Mouse (Mus musculus): ENCODE measurements around the gene Ssbp3.
A peak's percentile ranks its signal among the peaks of the same experiment; 100 is the strongest.

Gene Ssbp3

GRCm38 (mm10) chr4:106905898-106906297 is 4.6 kb upstream of the Ssbp3 start:
- no peak for DNase-seq (ENCODE audit: extremely low read depth, low read depth, low spot score)

GRCm38 (mm10) chr4:106907701-106908425 is 2.6 kb upstream of the Ssbp3 start:
- DNase-seq (ENCODE audit: extremely low read depth, low read depth, low spot score): no peak

- DNase-seq (ENCODE audit: extremely low read depth, low read depth, low spot score): no peak
Observed at GRCm38 (mm10) chr4:106908426-106908809, 2.1 kb upstream of the Ssbp3 start.

DNA sequence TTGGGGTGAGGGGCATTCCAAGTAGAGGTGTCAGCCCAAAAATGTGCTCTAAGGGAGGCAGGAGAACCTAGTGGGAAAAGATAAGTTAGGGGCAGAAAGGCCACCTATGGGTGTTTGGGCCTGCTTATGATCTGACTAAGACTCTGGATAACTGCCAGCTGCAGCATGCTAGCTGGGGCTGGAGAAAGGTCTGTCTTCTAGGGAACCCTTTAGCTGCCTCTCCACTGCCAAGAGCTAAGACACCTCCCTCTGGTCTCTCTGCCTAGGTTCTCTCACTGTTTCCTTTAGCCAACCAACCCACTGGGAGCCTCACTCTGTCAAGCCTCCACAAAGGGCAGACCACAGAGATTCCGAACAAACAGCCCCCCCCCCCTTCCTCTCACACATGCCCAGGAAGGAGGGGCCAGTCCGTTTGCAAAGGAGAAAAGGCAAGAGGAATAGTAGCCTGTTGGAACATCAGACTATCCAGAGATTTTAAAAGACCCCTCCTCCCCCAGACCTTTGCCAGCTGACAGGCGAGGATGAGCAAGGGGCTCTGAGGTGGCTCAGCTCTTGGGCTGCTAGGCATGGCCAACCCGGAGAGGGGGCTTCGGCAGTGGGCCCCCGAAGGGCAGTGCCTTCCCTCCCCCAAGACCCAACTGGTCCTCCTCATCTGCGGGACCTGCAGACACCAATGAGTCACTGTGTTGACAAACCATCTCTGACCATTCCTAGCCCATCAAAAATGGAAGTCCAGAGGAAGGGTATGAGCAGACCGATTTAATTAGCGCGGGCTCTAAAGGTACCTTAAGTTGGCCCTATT is 1.4 kb upstream of the Ssbp3 start:
- no peak for DNase-seq (ENCODE audit: extremely low read depth, low read depth, low spot score)

DNA sequence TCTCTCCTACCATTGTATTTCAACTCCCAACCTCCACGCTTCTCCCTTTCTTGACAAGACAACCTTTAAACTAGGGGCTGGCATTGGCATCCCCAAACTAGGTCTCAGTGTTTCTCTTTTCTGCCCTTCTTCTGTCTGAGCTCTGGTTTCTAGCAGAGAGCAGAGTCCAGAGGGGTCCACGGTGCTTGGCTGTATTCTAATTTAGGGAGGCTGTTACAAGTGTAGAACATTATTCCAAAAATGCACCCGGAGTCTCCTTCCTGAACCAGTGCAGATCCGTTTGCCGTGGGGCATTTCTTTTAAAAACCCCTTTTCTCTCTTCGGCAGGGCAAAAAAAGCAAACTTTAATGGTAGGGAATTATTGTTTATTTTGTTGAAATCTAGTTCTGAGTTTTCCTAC is 704 bp upstream of the Ssbp3 start:
- no peak for DNase-seq (ENCODE audit: extremely low read depth, low read depth, low spot score)

GRCm38 (mm10) chr4:106911246-106911801 is 823 bp downstream of the Ssbp3 start:
- DNase-seq (ENCODE audit: extremely low read depth, low read depth, low spot score): no peak

DNA sequence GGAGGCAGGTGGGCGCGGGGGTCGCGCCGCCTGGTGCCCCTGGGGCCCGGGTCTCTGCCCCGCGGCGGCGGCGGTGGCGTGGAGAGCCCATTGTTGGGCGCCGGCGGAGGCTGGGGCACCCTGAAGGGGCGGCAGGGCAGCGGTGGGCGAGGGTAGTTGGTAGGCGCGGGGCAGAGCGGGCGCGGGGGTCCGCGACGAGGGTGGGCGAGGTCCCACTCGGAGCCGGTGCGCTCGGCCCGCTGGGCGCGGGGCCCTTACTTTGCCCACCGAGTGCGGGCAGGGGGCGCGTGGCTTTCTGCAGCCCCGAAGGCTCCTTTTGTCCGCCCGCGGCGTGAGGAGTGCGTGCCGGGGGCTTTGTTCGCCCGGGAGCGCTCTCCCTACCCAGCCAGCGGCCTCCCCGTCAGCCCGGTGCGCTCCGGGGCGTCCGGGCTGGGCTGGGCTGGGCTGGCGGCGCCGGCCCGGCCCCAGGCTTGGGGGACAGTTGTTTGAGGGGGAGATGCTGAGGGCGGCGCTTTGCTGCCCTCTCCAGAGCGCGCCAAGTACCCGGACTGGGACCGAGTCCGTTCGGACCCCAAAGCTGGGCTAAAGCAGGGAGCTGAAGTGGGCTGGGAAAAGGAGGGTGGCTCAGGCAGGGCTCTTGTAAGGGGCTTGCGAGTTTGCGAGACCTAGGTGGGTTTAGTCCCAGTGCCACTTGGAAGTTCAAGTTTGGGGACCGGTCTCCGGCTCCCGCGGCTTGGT is 1.6 kb downstream of the Ssbp3 start:
- DNase-seq (ENCODE audit: extremely low read depth, low read depth, low spot score): no peak

- no peak for DNase-seq (ENCODE audit: extremely low read depth, low read depth, low spot score)
Observed at GRCm38 (mm10) chr4:106912689-106913041, 2.2 kb downstream of the Ssbp3 start.

- DNase-seq (ENCODE audit: extremely low read depth, low read depth, low spot score): no peak
Observed at GRCm38 (mm10) chr4:106913411-106914049, 3.0 kb downstream of the Ssbp3 start.

DNA sequence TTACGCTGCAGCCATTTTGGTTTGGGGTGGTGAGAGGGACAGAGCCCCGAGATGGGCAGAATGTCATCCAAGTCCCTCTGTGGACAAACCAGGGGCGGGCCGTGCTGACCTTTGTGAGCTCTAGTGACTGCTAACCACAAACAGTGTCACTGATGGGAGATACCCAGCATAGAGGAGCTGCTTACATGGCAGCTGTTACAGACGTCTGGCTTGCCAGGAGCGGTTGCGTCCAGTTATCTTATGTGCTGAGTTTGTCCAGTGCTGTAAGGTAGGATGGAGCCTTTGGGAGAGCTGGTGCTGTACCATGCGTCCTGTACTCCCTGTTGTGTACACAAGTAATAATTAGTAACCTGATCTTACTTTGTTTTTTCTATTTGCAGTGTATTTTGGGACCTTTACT is 4.8 kb downstream of the Ssbp3 start:
- DNase-seq (ENCODE audit: extremely low read depth, low read depth, low spot score): no peak

- no peak for DNase-seq (ENCODE audit: extremely low read depth, low read depth, low spot score)
Observed at GRCm38 (mm10) chr4:106918263-106918662, 7.8 kb downstream of the Ssbp3 start.

DNA sequence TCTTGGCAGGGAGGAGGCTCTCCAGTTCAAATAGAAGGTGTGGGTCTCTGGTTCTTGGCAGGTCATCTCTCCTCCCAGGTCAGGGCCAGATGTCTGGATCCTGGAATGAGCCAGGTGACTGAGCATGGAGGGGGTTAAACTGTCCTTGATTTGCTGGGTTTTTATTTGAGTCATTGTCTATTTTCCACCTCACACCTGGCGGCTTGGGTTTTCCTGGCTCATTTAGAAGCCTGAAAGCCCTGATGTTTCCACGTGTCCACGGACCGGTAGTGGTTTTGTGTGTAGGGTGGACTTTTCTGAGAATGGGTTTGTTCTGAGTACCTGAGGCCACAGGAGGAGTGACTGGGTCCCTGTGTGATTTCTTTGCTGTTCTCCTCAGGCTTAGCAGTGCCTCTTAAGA is 9.6 kb downstream of the Ssbp3 start:
- no peak for DNase-seq (ENCODE audit: extremely low read depth, low read depth, low spot score)

GRCm38 (mm10) chr4:106921375-106922336 is 11.2 kb downstream of the Ssbp3 start:
- DNase-seq (ENCODE audit: extremely low read depth, low read depth, low spot score): peak; percentile 58

DNA sequence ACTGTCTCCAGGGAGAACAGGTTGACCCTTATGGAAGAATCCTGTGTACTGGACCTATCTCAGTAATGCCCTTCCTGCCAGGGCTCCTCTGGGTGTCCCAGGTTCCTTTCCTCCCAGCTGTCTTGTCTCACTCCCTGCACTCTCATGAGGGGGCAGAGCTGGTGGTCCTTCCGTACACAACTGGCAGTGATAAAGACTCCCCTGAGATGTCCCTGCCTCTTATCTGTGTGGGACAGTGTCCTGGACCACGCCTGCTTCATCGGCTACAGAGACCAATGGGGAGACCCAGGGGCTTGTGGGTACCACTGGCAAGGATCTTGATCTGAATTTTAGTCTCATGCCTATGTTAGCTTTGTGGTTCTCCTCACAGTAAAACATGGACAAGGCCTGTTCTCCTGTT is 12.4 kb downstream of the Ssbp3 start:
- no peak for DNase-seq (ENCODE audit: extremely low read depth, low read depth, low spot score)

DNA sequence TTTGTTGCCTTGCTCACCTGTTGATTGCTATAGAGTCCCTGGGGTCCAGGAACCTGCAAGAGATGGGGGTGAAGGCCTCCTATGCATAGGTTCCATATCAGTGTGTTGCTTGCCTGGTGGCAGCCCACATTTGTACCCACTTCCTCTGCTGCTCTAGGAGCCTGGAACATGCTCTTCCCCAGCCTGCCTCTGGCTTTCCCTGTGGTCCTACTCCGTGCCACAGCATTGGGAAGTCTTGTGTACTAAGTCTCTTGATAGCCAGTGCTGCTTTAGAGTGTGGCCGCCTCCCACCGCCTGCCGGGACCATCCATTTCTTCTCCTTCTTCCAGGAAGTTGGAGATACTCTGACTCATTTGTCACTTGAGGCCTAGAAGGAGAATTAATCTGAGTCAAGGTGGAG is 13.7 kb downstream of the Ssbp3 start:
- no peak for DNase-seq (ENCODE audit: extremely low read depth, low read depth, low spot score)

GRCm38 (mm10) chr4:106924888-106925287 is 14.4 kb downstream of the Ssbp3 start:
- no peak for DNase-seq (ENCODE audit: extremely low read depth, low read depth, low spot score)

GRCm38 (mm10) chr4:106926401-106926800 is 15.9 kb downstream of the Ssbp3 start:
- DNase-seq (ENCODE audit: extremely low read depth, low read depth, low spot score): no peak

DNA sequence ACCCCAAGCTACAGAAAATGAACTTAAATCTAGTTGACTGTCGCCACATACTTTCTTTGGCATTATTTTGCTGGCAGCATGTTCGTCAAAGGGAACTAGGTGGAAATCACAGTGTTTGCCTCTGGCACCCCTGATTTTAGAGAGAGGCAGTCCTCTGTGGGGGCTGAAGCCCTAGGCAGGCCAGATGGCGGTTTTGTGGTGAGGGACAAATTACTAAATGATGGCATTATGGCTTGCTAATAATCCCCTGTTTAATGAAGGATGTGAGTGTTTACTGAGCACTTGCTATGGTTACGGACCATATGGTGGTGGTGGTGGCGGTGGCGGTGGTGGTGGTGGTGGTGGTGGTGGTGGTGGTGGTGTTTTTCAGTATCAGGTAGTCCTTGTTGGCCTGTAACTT is 16.5 kb downstream of the Ssbp3 start:
- no peak for DNase-seq (ENCODE audit: extremely low read depth, low read depth, low spot score)

- no peak for DNase-seq (ENCODE audit: extremely low read depth, low read depth, low spot score)
Observed at GRCm38 (mm10) chr4:106928961-106929360, 18.5 kb downstream of the Ssbp3 start.

- DNase-seq (ENCODE audit: extremely low read depth, low read depth, low spot score): no peak
Observed at GRCm38 (mm10) chr4:106932583-106932982, 22.1 kb downstream of the Ssbp3 start.
